Mouse (Mus musculus) thymus, adult 2 months (tissue): ENCODE measurements around the gene Nck1. TPM values are rescaled to one million over a fixed set of nuclear protein-coding genes. Genes with fewer than 3 reads are reported as not detected.

Source experiments
- DNase-seq: peaks from one replicate; pipeline ENCODE4 v3.0.0; 2021
- H3K27ac ChIP-seq: fragments of 200-500 bp; 2 replicates; pipeline ENCODE4 v1.5.1; 2012; ENCODE audit warnings: low read length, control low read depth; ENCODE audit not compliant: control insufficient read depth, insufficient read depth
- H3K27me3 ChIP-seq: fragments of 200-500 bp; 2 replicates; pipeline ENCODE4 v1.6.1; 2012; ENCODE audit warnings: mild to moderate bottlenecking, low read length, moderate library complexity, mixed read lengths; ENCODE audit not compliant: control insufficient read depth, insufficient read depth
- H3K36me3 ChIP-seq: fragments of 200-500 bp; 2 replicates; pipeline ENCODE4 v1.6.1; 2012; ENCODE audit warnings: mild to moderate bottlenecking, low read length, moderate library complexity; ENCODE audit not compliant: control insufficient read depth, insufficient read depth
- H3K4me1 ChIP-seq: fragments of 200-500 bp; replicated peaks from 2 replicates; pipeline ENCODE4 v1.6.1; 2012; ENCODE audit warnings: low read length; ENCODE audit not compliant: control insufficient read depth, insufficient read depth
- H3K4me3 ChIP-seq: fragments of 200-500 bp; 2 replicates; pipeline ENCODE4 v1.5.1; 2012; ENCODE audit warnings: mild to moderate bottlenecking, low read length, control low read depth, moderate library complexity; ENCODE audit not compliant: control insufficient read depth, insufficient read depth
- CTCF ChIP-seq: fragments of 200-500 bp; IDR thresholded peaks from 2 replicates; pipeline ENCODE4 v1.5.1; 2012; ENCODE audit warnings: mild to moderate bottlenecking, control low read depth, low read length, moderate library complexity, borderline replicate concordance; ENCODE audit not compliant: control insufficient read depth, poor library complexity, insufficient read depth; ENCODE audit errors: extremely low read depth
- POLR2A ChIP-seq: fragments of 200-500 bp; IDR thresholded peaks from 2 replicates; pipeline ENCODE4 v1.6.1; 2012; ENCODE audit warnings: mild to moderate bottlenecking, low read length, control low read depth, moderate library complexity; ENCODE audit not compliant: control insufficient read depth, poor library complexity, insufficient read depth; ENCODE audit errors: extremely low read depth
- WGBS: fragments of 180-500 bp; shearing (Covaris S2); methylation state at CpG from one replicate; pipeline ENCODE4 v1.1.7; 2018; 5-methylcytosine and 5-hydroxymethylcytosine counted together
- polyA plus RNA-seq: library from polyadenylated mRNA; depleted of rRNA; stranded (reverse); fragments of >200 nt; gene quantifications from 2 replicates; pipeline ENCODE4 v1.2.3, GENCODE M21; 2012

Gene Nck1
- polyA plus RNA-seq, 1 experiment, result 7.0 TPM

DNA sequence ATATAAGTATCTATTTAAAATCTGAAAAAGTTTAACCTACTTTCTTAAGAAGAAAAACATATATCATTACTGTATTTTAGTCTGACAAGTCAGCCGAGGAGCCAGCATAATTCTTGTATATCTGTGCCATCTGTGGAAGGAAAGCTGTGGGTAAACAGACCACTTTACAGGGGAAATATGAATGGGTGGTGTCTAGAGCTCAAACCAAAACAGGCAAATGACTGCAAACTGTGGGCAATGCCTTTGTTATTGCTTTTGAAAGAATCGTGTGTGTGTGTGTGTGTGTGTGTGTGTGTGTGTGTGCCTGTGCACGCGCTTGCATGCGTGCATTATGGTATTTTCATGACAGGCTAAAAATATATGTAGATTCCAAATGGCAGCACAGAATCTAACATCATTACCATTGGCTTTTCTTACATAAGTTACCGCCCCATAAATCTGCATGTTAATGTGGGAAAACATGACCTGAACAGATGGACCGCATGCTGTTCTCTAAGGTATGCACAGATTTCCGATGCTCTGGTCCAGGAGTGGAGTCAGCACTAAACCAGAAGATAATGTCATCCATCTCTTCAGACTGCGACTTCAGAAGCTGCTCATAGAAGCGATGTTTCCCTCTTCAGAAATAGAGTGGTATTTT lies 14.4 kb upstream of the Nck1 start:
- 79% methylated on average over 10 of the region's 10 CpGs for WGBS
- no peaks in the 10 kb centered on the region for H3K36me3 ChIP-seq
- H3K27ac ChIP-seq, result no peak overlapping the region
- no peak overlapping the region for H3K4me3 ChIP-seq
- TF ChIP-seq CTCF (no peak), POLR2A (no peak)
- no peaks in the 10 kb centered on the region for H3K4me1 ChIP-seq
- no peak for DNase-seq
- no peaks in the 10 kb centered on the region for H3K27me3 ChIP-seq

- no peaks in the 10 kb centered on the region for H3K4me1 ChIP-seq
- H3K36me3 ChIP-seq, result no peaks in the 10 kb centered on the region
- H3K4me3 ChIP-seq, result no peak overlapping the region
- no peak overlapping the region for H3K27ac ChIP-seq
- H3K27me3 ChIP-seq, result no peaks in the 10 kb centered on the region
- no peak for TF ChIP-seq POLR2A
- no peak for TF ChIP-seq CTCF
- DNase-seq, result no peak
These were observed 13.1 kb upstream of the Nck1 start for GRCm38 (mm10) chr9:100558991-100559390.

GRCm38 (mm10) chr9:100558023-100558573 lies 12.2 kb upstream of the Nck1 start:
- TF ChIP-seq CTCF (no peak), POLR2A (no peak)
- no peak for DNase-seq
- Histone ChIP-seq H3K4me3 (no peak overlapping the region), H3K4me1 (no peaks in the 10 kb centered on the region), H3K27ac (no peak overlapping the region), H3K27me3 (no peaks in the 10 kb centered on the region), H3K36me3 (no peaks in the 10 kb centered on the region)
- WGBS, result 97% methylated on average over 4 of the region's 4 CpGs

DNA sequence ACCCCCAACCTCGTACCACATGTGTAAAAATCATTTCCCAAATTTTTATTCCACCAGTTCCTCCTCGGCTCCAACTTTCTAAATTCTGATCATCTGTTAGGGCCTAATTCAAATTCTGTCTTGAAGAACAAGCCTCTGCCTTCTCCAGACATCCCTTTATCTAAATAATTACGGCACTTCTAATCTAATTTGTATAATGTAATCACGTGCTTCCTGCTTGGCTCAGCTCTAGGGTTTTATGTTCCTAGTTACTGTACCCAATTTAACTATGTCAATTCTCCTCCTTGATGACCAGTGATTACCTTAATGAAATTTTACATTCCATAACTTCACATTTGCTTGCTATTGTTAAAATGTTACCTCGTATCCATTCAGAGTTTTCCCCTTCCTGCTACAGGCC lies 9.8 kb upstream of the Nck1 start:
- Histone ChIP-seq H3K27me3 (no peaks in the 10 kb centered on the region), H3K27ac (no peak overlapping the region), H3K4me1 (no peaks in the 10 kb centered on the region), H3K36me3 (no peaks in the 10 kb centered on the region), H3K4me3 (no peak overlapping the region)
- no peak for DNase-seq
- TF ChIP-seq CTCF (no peak), POLR2A (no peak)
- WGBS, result 93% methylated on average over 5 of the region's 5 CpGs

GRCm38 (mm10) chr9:100548313-100548712 lies 2.4 kb upstream of the Nck1 start:
- 97% methylated on average over 2 of the region's 2 CpGs for WGBS

DNA sequence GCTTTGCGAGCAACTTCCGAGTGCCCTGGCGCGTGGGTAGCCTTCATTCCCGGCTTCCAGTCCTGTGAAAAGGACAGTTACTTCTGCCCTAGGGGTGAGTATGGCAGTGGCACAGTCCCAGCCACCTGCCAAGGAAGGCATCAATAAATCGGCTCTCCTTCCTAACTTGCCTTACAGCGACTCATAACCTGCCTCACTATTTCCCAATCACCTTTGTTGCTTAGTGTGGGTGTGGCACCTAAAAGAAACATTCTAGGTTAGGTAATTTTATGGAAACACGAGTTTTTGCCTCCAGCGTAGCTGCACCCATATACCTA lies 618 bp upstream of the Nck1 start:
- Histone ChIP-seq H3K27ac (peak overlapping the region; percentile 69; the same call in 1 of the 2 replicates), H3K4me3 (peak overlapping the region; percentile 71), H3K27me3 (no peaks in the 10 kb centered on the region), H3K4me1 (peaks cover 7% of the 10 kb centered on the region; the same call in 1 of the 2 replicates), H3K36me3 (no peaks in the 10 kb centered on the region)
- 4% methylated on average over 9 of the region's 9 CpGs for WGBS
- no peak for DNase-seq
- no peak for TF ChIP-seq CTCF
- no peak for TF ChIP-seq POLR2A

More at GRCm38 (mm10) chr9:100548313-100548712, 2.4 kb upstream of the Nck1 start:
- peaks cover 7% of the 10 kb centered on the region; the same call in 1 of the 2 replicates for H3K4me1 ChIP-seq
- TF ChIP-seq POLR2A, result no peak
- TF ChIP-seq CTCF, result no peak
- no peak overlapping the region for H3K27ac ChIP-seq
- no peaks in the 10 kb centered on the region for H3K27me3 ChIP-seq
- peak; percentile 52 for DNase-seq
- H3K4me3 ChIP-seq, result no peak overlapping the region
- H3K36me3 ChIP-seq, result no peaks in the 10 kb centered on the region

DNA sequence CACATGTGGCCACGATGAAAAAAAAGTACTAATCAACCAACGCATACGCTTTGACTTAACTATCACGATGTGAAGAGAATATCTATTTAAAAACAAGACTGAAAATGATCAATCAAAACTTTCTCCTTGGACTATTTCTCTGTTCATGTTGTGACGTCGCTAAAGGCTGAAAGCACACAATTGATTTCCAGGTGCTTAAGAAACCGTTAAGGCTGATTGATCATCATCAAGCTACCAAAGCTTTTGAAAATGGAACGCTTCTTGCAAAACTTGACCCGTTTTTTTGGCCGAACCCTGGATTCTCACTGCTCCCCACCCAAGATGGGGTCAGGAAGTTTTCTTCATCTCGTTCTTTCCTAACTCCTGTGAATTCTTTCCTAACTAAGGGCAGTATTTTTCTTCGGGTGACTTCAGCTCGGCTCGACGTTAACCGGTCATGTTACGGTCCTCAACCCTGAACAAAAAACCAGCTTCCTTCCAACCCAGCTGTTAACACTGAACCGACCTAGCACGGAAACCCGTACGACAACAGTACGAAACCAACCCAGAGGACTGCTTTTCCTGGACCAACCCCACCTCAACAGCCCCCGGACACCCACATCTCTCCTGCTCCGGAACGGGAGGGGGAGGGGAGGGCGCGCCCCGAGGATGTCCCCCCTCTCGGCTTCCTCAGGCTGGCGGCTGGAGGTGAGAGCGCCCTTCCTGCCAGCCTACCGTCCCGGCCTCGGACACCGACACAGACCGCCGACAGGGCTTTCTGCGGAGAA lies 803 bp downstream of the Nck1 start:
- peak; percentile 82 for DNase-seq
- 2% methylated on average over 38 of the region's 38 CpGs for WGBS
- H3K27ac ChIP-seq, result peak overlapping the region; percentile 60
- H3K4me3 ChIP-seq, result peak overlapping the region; percentile 77
- peaks cover 7% of the 10 kb centered on the region; the same call in 1 of the 2 replicates for H3K4me1 ChIP-seq
- no peak for TF ChIP-seq POLR2A
- no peak for TF ChIP-seq CTCF
- H3K27me3 ChIP-seq, result no peaks in the 10 kb centered on the region
- no peaks in the 10 kb centered on the region for H3K36me3 ChIP-seq
